Mouse (Mus musculus) forebrain, embryonic 10.5 days (tissue): ENCODE results near the gene Tmem44. TPM values are rescaled to one million over a fixed set of nuclear protein-coding genes. Genes with fewer than 3 reads are reported as not detected.
A peak's percentile ranks its signal among the peaks of the same experiment; 100 is the strongest.

Source experiments
- DNase-seq: peaks from one replicate; pipeline ENCODE4 v3.0.0-alpha.2; 2017; ENCODE audit warnings: low spot score; ENCODE audit errors: extremely low spot score
- H3K27ac ChIP-seq: fragments of 300-500 bp; sonication (generic); 2 replicates; pipeline ENCODE4 v1.5.1; 2016; ENCODE audit warnings: mild to moderate bottlenecking
- H3K27me3 ChIP-seq: fragments of 300-500 bp; sonication (generic); 2 replicates; pipeline ENCODE4 v1.6.1; 2016; ENCODE audit warnings: mild to moderate bottlenecking; ENCODE audit not compliant: poor library complexity, severe bottlenecking
- H3K36me3 ChIP-seq: fragments of 300-500 bp; sonication (generic); replicated peaks from 2 replicates; pipeline ENCODE4 v1.6.1; 2016; ENCODE audit warnings: mild to moderate bottlenecking, moderate library complexity
- H3K4me1 ChIP-seq: fragments of 300-500 bp; sonication (generic); 2 replicates; pipeline ENCODE4 v1.6.1; 2016
- H3K4me3 ChIP-seq: fragments of 300-500 bp; sonication (generic); 2 replicates; pipeline ENCODE4 v1.5.1; 2016; ENCODE audit warnings: mild to moderate bottlenecking, moderate library complexity
- H3K9me3 ChIP-seq: fragments of 300-500 bp; sonication (generic); 2 replicates; pipeline ENCODE4 v1.6.1; 2016; ENCODE audit warnings: mild to moderate bottlenecking, moderate library complexity
- WGBS: fragments of 180-500 bp; shearing (Covaris S2); methylation state at CpG from one replicate; pipeline ENCODE4 v1.1.7; 2016; 5-methylcytosine and 5-hydroxymethylcytosine counted together
- polyA plus RNA-seq: library from polyadenylated mRNA; unstranded; fragments of >200 nt; fragmentation: Nextera tagmentation; extraction: Ambion mirVana; gene quantifications from 2 replicates; pipeline ENCODE4 v1.2.1, GENCODE M21; 2016

Gene Tmem44
- polyA plus RNA-seq, 1 experiment from 2014 or later = 19.9 TPM

DNA sequence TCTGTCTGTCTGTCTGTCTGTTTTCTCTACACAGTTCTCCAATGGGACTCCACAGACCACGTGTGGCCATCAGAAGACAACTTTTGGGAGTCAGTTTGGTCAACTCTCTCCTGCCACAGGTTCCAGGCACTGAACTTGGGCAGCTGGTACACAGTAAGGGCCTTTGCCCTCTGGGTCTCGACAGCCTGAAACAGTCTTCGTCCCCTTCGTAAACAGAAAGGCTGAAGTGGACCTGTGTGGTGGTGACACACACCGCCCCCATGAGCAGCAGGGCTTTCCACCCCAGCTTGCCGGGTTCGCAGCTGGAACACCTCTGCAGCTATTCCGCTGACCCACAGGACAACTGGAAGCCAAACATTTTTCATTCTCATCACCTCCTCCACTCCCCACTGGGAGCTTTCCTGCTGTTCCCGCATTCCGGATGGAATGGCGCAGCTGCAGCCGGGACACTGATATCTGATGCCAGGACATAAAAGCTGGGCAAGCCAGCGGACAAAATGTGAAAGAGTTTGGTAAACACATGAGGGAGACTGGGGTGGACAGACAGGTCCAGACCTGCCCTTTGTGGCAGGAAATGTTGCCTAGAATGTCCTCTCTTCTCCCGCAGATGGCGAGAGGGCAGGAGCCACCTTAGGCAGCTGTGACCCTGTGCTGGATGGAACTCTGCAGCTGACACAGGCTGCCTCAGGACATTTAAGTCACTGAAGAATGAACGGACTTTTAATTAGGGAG lies 51.4 kb downstream of the Tmem44 start:
- Histone ChIP-seq H3K27ac (peak overlapping the region; percentile 65), H3K9me3 (no peaks in the 10 kb centered on the region)
- WGBS = 28% methylated on average over 16 of the region's 16 CpGs

DNA sequence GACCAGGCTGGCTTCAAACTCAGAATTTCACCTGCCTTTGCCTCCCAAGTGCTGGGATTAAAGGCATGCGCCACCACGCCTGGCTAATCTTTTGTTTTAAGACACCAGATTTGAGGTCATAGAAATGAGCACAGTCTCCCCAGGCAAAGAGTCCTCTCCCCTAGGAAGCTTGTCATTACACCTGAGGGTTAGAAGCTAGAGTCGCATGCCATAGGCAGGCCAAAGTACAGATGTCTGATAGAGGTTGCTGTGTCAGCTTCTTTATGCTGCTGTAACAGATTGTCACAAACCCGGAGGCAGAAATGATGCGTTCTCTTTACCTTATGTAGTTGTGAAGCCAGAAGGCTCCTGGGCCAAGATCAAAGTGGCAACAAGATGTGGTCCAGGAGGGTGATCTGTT lies 53.3 kb downstream of the Tmem44 start:
- H3K27ac ChIP-seq = no peak overlapping the region
- H3K9me3 ChIP-seq = no peaks in the 10 kb centered on the region
- no peaks in the 10 kb centered on the region for H3K36me3 ChIP-seq
- H3K4me1 ChIP-seq = peaks cover 26% of the 10 kb centered on the region
- peaks cover 20% of the 10 kb centered on the region for H3K27me3 ChIP-seq
- H3K4me3 ChIP-seq = no peak overlapping the region
- DNase-seq = no peak
- WGBS = 86% methylated on average over 5 of the region's 5 CpGs

More for the DNA sequence above, 51.4 kb downstream of the Tmem44 start:
- H3K4me1 ChIP-seq = peaks cover 31% of the 10 kb centered on the region
- H3K27me3 ChIP-seq = peaks cover 26% of the 10 kb centered on the region
- no peak for DNase-seq
- H3K36me3 ChIP-seq = no peaks in the 10 kb centered on the region
- H3K4me3 ChIP-seq = peak overlapping the region; percentile 5; the same call in 1 of the 2 replicates

DNA sequence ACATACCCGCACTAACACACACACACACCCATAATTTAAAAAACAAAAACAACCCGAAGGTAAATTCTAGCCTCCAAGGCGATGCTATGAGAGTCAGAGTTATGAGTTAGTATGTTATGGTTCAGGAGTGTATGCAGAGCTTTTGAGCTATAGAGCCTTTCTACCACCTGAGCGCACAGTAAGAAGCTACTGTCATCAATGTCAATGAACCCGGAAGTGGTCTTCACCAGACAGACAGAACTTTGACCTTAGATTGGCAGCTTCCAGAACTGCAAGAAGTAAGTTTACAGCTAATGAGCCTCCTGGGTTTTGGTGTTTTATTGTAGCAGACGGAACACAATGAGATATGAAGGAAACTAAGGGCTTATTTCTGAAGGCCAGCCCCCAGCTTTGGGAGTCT lies 55.8 kb downstream of the Tmem44 start:
- Histone ChIP-seq H3K27ac (no peak overlapping the region), H3K9me3 (no peaks in the 10 kb centered on the region), H3K4me3 (no peak overlapping the region), H3K36me3 (no peaks in the 10 kb centered on the region), H3K27me3 (peaks cover 15% of the 10 kb centered on the region; the same call in 1 of the 2 replicates), H3K4me1 (peaks cover 27% of the 10 kb centered on the region)
- no peak for DNase-seq
- WGBS = 94% methylated on average over 6 of the region's 6 CpGs

DNA sequence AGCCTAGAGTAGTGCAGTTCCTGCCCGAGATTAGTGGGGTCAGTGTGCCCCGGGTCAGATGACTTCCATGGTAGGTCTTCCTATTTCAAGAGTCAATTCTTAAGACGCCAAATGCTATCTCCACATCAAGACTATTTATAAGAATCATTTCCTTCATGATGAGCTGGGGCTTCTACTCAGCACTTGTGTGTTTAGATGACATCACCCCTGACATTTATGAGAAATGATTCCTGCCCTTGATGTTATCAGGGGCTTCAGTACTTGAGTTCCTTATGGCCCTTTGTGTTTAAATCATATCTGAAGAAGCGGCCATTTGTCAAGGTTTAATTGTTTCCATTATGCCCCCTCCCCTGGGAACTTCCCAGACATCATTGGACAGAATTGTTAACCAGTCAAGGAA lies 58.9 kb downstream of the Tmem44 start:
- no peak for DNase-seq
- Histone ChIP-seq H3K27ac (no peak overlapping the region), H3K36me3 (no peaks in the 10 kb centered on the region), H3K9me3 (no peaks in the 10 kb centered on the region), H3K4me1 (peaks cover 18% of the 10 kb centered on the region), H3K27me3 (peaks cover 15% of the 10 kb centered on the region; the same call in 1 of the 2 replicates), H3K4me3 (no peak overlapping the region)
- WGBS = 84% methylated on average over 4 of the region's 4 CpGs

DNA sequence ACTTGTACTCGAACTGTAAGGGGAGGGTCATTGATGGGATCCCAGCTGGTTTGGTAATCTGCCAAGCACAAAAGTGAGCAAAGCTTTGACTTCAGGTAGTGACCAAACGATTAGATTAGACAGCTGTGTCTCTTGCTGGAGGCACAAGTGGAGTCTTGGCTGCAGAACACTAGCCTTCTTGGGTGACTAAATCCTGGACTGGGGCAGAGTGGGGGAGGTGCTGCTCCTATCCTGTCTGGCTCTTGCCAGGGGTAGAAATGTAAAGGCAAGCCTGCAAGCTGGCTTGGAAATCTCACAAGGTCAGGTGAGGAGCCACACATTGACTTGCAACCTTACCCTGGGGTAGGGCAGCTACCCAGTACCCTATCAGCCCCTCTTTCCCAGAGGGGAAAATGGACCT lies 59.9 kb downstream of the Tmem44 start:
- H3K9me3 ChIP-seq = no peaks in the 10 kb centered on the region
- peaks cover 15% of the 10 kb centered on the region; the same call in 1 of the 2 replicates for H3K27me3 ChIP-seq
- no peak overlapping the region for H3K4me3 ChIP-seq
- DNase-seq = no peak
- peaks cover 18% of the 10 kb centered on the region for H3K4me1 ChIP-seq
- peak overlapping the region; percentile 32; the same call in 1 of the 2 replicates for H3K27ac ChIP-seq
- no peaks in the 10 kb centered on the region for H3K36me3 ChIP-seq
- 56% methylated on average over 2 of the region's 2 CpGs for WGBS

DNA sequence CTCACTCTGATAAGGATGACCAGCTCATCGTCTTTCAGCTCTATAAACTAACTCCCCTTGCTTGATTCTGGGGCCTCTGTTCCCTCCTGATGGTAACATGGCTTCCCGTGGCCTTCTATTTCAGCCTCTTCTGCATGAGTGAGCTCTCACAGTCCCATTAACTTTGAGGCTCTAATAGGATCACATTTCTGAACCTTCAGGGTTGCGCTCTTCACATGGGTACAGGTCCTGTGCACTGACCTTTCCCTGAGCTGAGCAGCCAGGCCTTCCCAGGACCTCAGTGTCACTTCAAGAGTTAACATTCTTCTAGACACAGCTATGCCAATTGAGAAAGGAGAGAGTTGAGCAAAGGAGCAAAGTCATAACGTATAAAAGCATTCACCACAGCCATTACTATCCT lies 60.3 kb downstream of the Tmem44 start:
- WGBS = 30% methylated on average over 4 of the region's 4 CpGs
- H3K27ac ChIP-seq = no peak overlapping the region

DNA sequence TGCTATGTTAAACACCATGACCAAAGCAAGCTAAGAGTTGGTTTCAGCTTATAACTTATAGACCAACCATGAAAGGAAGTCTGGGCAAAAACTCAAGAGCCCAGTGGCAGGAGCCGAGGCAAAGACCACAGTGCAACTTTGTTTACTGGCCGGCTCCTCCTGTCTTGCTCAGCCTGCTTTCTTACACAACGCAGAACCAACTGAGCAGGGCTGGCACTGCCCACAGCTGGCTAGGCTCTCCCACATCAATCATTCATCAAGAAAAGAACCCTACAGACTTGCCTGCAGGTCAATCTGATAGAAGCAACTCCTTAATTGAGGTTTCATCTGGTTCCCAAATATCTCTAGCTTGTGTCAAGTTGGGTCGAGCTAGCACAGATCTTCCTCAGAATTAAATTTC lies 61.0 kb downstream of the Tmem44 start:
- peaks cover 18% of the 10 kb centered on the region for H3K4me1 ChIP-seq
- H3K36me3 ChIP-seq = no peaks in the 10 kb centered on the region
- no peak overlapping the region for H3K27ac ChIP-seq
- no peak for DNase-seq
- 81% methylated on average over 4 of the region's 4 CpGs for WGBS
- no peak overlapping the region for H3K4me3 ChIP-seq
- H3K27me3 ChIP-seq = peaks cover 15% of the 10 kb centered on the region; the same call in 1 of the 2 replicates
- no peaks in the 10 kb centered on the region for H3K9me3 ChIP-seq

More for the DNA sequence above, 60.3 kb downstream of the Tmem44 start:
- Histone ChIP-seq H3K27me3 (peaks cover 15% of the 10 kb centered on the region; the same call in 1 of the 2 replicates), H3K4me3 (no peak overlapping the region), H3K4me1 (peaks cover 18% of the 10 kb centered on the region), H3K36me3 (no peaks in the 10 kb centered on the region), H3K9me3 (no peaks in the 10 kb centered on the region)
- DNase-seq = no peak

DNA sequence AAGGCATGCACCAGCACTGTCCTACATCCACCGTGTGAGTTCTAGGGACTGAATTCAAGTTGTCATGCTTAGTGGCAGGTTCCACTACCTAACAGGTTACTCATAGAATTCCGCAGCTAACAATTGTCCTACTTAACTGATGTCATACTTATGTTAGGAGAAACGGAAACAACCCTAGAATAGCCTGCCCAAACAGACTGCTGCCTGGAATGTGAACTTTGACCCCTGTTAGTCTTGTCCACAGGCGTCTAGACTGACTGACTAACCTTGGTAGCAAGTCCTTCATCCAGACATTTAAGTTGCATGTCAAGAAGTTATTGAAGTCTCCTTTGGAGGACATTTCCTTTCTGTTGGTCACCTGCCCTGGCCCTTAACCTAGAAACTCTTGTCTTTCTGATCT lies 64.1 kb downstream of the Tmem44 start:
- H3K9me3 ChIP-seq = no peaks in the 10 kb centered on the region
- H3K4me3 ChIP-seq = no peak overlapping the region
- H3K4me1 ChIP-seq = peaks cover 18% of the 10 kb centered on the region
- H3K27ac ChIP-seq = no peak overlapping the region
- no peak for DNase-seq
- no peaks in the 10 kb centered on the region for H3K36me3 ChIP-seq
- 67% methylated on average over 4 of the region's 4 CpGs for WGBS
- H3K27me3 ChIP-seq = no peaks in the 10 kb centered on the region

DNA sequence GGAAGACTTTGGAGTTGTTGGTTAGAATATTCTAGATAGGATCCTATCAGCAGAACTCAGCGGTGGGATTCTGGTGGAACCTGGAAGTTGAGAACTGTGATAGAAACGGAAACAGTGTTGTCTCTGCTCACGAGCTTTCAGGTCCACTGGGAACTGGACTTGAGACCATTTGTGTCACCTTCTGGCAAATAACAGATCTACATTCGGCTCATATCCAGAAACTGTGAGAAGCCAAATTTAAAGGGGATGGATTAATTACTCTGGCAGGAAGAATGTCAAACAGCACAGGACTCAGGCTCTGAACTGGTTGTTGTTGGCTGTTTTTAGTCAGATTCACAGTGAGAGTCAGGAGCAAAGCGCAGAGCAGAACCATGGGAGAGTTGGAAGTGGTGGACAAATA lies 72.9 kb downstream of the Tmem44 start:
- Histone ChIP-seq H3K27me3 (0 out of 2 replicates have a peak, but pooled peaks cover 6% of the 10 kb centered on the region), H3K4me3 (no peak overlapping the region), H3K4me1 (peaks cover 20% of the 10 kb centered on the region), H3K27ac (no peak overlapping the region), H3K9me3 (no peaks in the 10 kb centered on the region), H3K36me3 (no peaks in the 10 kb centered on the region)
- no peak for DNase-seq
- 90% methylated on average over 5 of the region's 5 CpGs for WGBS

DNA sequence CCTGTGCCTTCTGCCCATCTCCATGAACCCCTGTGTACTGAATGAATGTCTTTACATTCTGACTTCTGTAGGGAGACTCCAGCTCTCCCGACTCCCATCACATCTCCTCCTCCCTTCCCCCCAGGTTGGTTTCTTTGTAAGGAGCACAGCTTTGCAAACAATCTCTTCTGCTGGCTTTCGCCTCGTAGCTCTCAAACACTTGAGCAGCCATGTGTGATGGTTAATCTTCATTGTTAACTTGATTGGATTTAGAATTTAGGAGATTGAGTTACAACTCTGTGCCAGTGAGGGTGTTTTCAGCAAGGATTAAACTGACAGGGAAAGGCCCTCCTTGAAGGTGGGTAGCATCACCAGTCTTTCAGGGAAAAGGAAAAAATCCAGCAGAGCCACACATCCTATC lies 73.6 kb downstream of the Tmem44 start:
- DNase-seq = no peak
- H3K4me1 ChIP-seq = peaks cover 20% of the 10 kb centered on the region
- H3K4me3 ChIP-seq = no peak overlapping the region
- no peaks in the 10 kb centered on the region for H3K36me3 ChIP-seq
- whole genome bisulfite sequencing = 19% methylated on average over 3 of the region's 3 CpGs
- 0 out of 2 replicates have a peak, but pooled peaks cover 6% of the 10 kb centered on the region for H3K27me3 ChIP-seq
- H3K9me3 ChIP-seq = no peaks in the 10 kb centered on the region
- H3K27ac ChIP-seq = 0 out of 2 replicates have a peak overlapping the region, but pooled peaks have one; percentile 32

DNA sequence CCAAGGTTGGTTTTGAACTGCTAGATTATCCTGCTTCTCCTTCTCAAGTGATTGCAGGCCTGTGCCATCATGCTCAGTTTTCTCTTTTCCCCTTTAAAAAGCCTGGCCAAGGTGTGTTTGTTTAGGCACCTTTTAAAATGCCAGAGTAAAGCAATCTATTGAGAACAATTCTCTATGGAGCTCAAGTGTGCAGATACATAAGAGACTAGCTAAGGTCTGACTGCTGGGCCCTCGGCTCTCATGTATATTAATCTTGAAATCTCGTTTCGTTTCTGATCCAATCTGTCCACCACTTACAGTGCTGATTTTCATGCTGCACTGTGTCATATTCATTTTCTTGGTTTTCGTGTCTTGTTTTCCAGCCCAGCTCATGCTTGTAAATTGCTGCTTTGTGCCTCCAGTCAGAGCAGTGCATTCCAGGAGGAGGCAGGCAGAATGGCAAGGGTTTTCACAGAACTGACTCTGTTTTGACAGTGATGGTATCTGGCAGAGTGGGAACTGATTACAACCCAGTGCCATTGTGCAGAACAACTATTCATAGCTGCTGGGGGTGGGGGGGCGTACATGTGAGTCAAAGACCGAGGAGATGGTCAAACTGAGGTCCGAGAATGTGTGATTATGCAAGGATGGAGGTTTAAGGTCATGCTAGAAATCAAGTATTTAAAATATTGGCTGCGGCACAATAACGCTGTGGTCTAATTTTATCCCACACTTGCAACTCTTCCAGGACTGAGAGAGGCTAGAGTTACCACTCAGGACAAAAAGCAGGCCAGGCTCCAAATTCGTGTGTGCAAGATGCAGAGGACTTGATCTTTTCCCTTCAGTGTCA lies 74.8 kb downstream of the Tmem44 start:
- Histone ChIP-seq H3K9me3 (peaks cover 10% of the 10 kb centered on the region; the same call in 1 of the 2 replicates), H3K27me3 (0 out of 2 replicates have a peak, but pooled peaks cover 6% of the 10 kb centered on the region), H3K4me1 (peaks cover 20% of the 10 kb centered on the region), H3K27ac (no peak overlapping the region), H3K4me3 (no peak overlapping the region), H3K36me3 (no peaks in the 10 kb centered on the region)
- WGBS = 76% methylated on average over 10 of the region's 10 CpGs
- DNase-seq = no peak

DNA sequence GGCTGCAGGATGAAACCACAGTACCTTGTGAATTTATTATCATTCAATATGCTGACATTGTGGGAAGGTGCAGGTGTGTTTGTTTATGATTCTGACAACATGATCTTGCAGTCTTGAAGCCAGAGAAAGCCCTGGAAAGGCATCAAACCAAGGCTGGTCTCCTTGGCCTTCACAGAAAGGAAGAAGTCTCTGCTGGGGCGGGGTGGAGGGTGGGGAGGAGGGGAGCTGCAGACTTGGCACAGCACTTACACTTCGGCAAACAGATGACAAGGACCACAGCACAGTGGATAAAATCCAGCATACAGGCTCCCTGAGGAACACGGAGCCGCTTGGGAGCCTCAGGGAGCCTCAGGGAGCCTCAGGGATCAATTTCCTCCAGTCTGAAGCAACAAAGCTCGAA lies 78.2 kb downstream of the Tmem44 start:
- 66% methylated on average over 5 of the region's 5 CpGs for whole genome bisulfite sequencing
- H3K36me3 ChIP-seq = no peaks in the 10 kb centered on the region
- no peak for DNase-seq
- H3K9me3 ChIP-seq = peaks cover 11% of the 10 kb centered on the region; the same call in 1 of the 2 replicates
- no peak overlapping the region for H3K27ac ChIP-seq
- no peak overlapping the region for H3K4me3 ChIP-seq
- 0 out of 2 replicates have a peak, but pooled peaks cover 6% of the 10 kb centered on the region for H3K27me3 ChIP-seq
- peaks cover 20% of the 10 kb centered on the region for H3K4me1 ChIP-seq
